Mouse (Mus musculus): ENCODE data around the gene Ube2k. TPM values are rescaled to one million over a fixed set of nuclear protein-coding genes. Genes with fewer than 3 reads are reported as not detected.
A peak's percentile ranks its signal among the peaks of the same experiment; 100 is the strongest.
"Not testable (repeated sequence)": the region's sequence is repeated elsewhere in the genome, so short reads cannot be mapped to it uniquely, and the experiment has no call there.

The Ube2k gene
- total and polyA plus RNA-seq, 3 experiments = 51.4 to 293 (median 56.7) TPM

DNA sequence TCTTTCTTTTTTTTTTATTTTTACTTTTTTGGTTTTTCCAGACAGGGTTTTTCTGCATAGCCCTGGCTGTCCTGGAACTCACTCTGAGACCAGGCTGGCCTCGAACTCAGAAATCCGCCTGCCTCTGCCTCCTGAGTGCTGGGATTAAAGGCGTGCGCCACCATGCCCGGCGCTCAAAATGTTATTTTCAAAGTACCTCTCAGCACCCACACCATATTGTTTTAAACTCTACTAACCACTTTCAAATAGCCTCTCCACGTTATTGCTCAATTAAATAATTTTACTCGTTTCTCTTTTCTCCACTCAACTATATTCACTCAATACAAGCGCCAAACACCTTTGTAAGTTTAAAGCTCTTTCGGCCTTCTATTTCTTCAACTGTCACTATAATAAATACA, 966 bp upstream of the Ube2k start:
- H3K27ac ChIP-seq (ENCODE audit: insufficient read depth, low read depth) = peak overlapping the region; percentile 96; the same call in 1 of the 2 replicates
- H3K36me3 ChIP-seq (replicated peaks in 1 of 2; ENCODE audit: control insufficient read depth in 1 of 2, insufficient read depth in 1 of 2, low read length in 1 of 2); H3K27me3 ChIP-seq (replicated peaks); in situ Hi-C loops (cut with MboI; ENCODE audit: low pct_ligation_motif_present, low pct_unique_long_range_greater_than_20kb, low sequenced_read_pairs); DNase-seq (ENCODE audit: extremely low read depth); dilution Hi-C loops (cut with MboI; ENCODE audit: extremely low pct_ligation_motif_present, extremely low pct_unique_long_range_greater_than_20kb, low sequenced_read_pairs); H3K9me3 ChIP-seq (replicated peaks; ENCODE audit: low read length): not testable (repeated sequence)
- H3K4me3 ChIP-seq (replicated peaks in 1 of 3; ENCODE audit: low read depth in 2 of 3, low read length in 2 of 3, poor library complexity in 1 of 3) = peak overlapping the region; percentile 87 to 95 (median 95)
- H3K79me2 ChIP-seq (replicated peaks; ENCODE audit: control insufficient read depth, extremely low read depth, insufficient read depth, poor library complexity, severe bottlenecking) = peaks cover 31% of the 10 kb centered on the region
- peak overlapping the region; percentile 86 for H3K4me2 ChIP-seq (ENCODE audit: insufficient read depth, low read depth, poor library complexity, severe bottlenecking)
- peak overlapping the region; percentile 69 for H3K9ac ChIP-seq (ENCODE audit: insufficient read depth, low read depth)
- H3K4me1 ChIP-seq (ENCODE audit: control insufficient read depth in 1 of 2, insufficient read depth in 2 of 2) = peaks cover 2 to 29% of the 10 kb centered on the region in 2 experiments; a peak in 3 of 4 replicates
- peak; percentile 89 for TF ChIP-seq TBP (conservative IDR thresholded peaks at IDR 0.05; ENCODE audit: low read depth, low read length)

DNA sequence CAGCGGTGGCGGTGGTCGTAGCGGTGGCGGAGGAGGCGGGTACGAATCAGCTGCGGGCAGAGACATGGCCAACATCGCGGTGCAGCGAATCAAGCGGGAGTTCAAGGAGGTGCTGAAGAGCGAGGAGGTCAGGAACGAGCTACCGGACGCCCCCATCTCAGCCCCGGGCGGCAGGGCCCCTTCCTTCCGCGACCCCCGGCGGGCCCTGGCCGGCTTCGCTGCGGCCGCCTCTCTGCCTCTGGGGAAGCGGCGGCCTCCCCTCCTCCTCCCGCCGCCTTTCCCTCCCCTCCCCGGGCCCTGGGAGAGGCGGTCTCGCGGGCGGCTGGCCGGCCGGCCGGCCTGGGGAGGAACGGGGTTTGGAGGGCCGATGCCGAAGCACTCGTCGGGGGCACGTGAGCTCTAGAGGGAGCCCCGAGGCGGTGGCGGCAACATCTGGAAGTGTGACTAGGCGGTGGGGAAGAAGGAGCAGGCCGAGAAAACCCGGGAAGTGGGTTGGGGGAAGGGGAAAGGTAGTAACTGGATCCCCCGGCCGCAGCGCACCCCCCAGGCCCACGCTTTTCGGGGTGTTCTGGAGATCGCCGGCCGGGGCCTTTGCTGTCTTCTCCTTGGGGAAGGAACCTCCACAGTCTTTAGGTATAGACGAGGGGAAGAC, 513 bp downstream of the Ube2k start:
- H3K36me3 ChIP-seq (replicated peaks in 1 of 2; ENCODE audit: control insufficient read depth in 1 of 2, insufficient read depth in 1 of 2, low read length in 1 of 2) = peaks cover 3 to 5% of the 10 kb centered on the region in 2 experiments
- H3K4me3 ChIP-seq (replicated peaks in 1 of 3; ENCODE audit: low read depth in 2 of 3, low read length in 2 of 3, poor library complexity in 1 of 3) = peak overlapping the region; percentile 87 to 95 (median 95)
- H3K79me2 ChIP-seq (replicated peaks; ENCODE audit: control insufficient read depth, extremely low read depth, insufficient read depth, poor library complexity, severe bottlenecking) = peaks cover 45% of the 10 kb centered on the region
- TF ChIP-seq POLR2A (IDR thresholded peaks at IDR 0.05; ENCODE audit: low read depth, low read length) = no peak
- peak; percentile 25; the same call in 1 of the 2 replicates for TF ChIP-seq TCF12 (IDR thresholded peaks at IDR 0.05; ENCODE audit: low read depth, low read length)
- TF ChIP-seq ZC3H11A (IDR thresholded peaks at IDR 0.05; ENCODE audit: low read depth, low read length) = no peak
- peak; percentile 58 for TF ChIP-seq HCFC1 (IDR thresholded peaks at IDR 0.05; ENCODE audit: low read depth, low read length)
- no peak for TF ChIP-seq MAZ (IDR thresholded peaks at IDR 0.05; ENCODE audit: low read depth, low read length)
- TF ChIP-seq KAT2A (IDR thresholded peaks at IDR 0.05; ENCODE audit: insufficient replicate concordance, low read length) = 0 out of 2 replicates have a peak, but pooled peaks have one; percentile 9
- TF ChIP-seq MXI1 (IDR thresholded peaks at IDR 0.05; ENCODE audit: low read depth, low read length) = peak; percentile 84
- TF ChIP-seq ZNF384 (IDR thresholded peaks at IDR 0.05; ENCODE audit: low read depth, low read length) = no peak
- TF ChIP-seq BHLHE40 (IDR thresholded peaks at IDR 0.05; ENCODE audit: low read depth, low read length) = peak; percentile 88
- TF ChIP-seq SIN3A (IDR thresholded peaks at IDR 0.05; ENCODE audit: low read length) = peak; percentile 77; the same call in 1 of the 2 replicates
- no peak for TF ChIP-seq PAX5 (IDR thresholded peaks at IDR 0.05; ENCODE audit: low read length)
- no peak for TF ChIP-seq ETS1 (conservative IDR thresholded peaks at IDR 0.05; ENCODE audit: low read depth, low read length)
- no peak; the same call in 1 of the 2 replicates for TF ChIP-seq ZMIZ1 (IDR thresholded peaks at IDR 0.05; ENCODE audit: low read depth, low read length)
- peak; percentile 95; the same call in 1 of the 2 replicates for TF ChIP-seq UBTF (IDR thresholded peaks at IDR 0.05; ENCODE audit: low read depth, low read length)
- TF ChIP-seq GABPA (IDR thresholded peaks at IDR 0.05; ENCODE audit: insufficient replicate concordance, low read depth, low read length) = no peak
- no peak for TF ChIP-seq NRF1 (IDR thresholded peaks at IDR 0.05; ENCODE audit: low read depth, low read length)
- no peak for TF ChIP-seq JUND (conservative IDR thresholded peaks at IDR 0.05; ENCODE audit: low read depth, low read length)
- no peak for TF ChIP-seq RAD21 (IDR thresholded peaks at IDR 0.05; ENCODE audit: low read depth, low read length)
- TF ChIP-seq JUN (IDR thresholded peaks at IDR 0.05; ENCODE audit: insufficient read depth, low read depth, low read length) = no peak
- 0 out of 2 replicates have a peak, but pooled peaks have one; percentile 7 for TF ChIP-seq NELFE (IDR thresholded peaks at IDR 0.05; ENCODE audit: low read depth, low read length)
- peak; percentile 79; the same call in 1 of the 2 replicates for TF ChIP-seq MAX (IDR thresholded peaks at IDR 0.05; ENCODE audit: low read length)
- no peak; the same call in 1 of the 2 replicates for TF ChIP-seq POLR2AphosphoS2 (IDR thresholded peaks at IDR 0.05; ENCODE audit: low read depth, low read length)
- TF ChIP-seq CTCF (conservative IDR thresholded peaks at IDR 0.05 in 1 of 2, IDR thresholded peaks at IDR 0.05 in 1 of 2; ENCODE audit: low read depth in 2 of 2, low read length in 2 of 2) = no peak
- TF ChIP-seq MYC (IDR thresholded peaks at IDR 0.05; ENCODE audit: low read depth, low read length) = no peak
- TF ChIP-seq E2F4 (IDR thresholded peaks at IDR 0.05; ENCODE audit: insufficient replicate concordance, low read depth, low read length) = no peak
- peak; percentile 51; the same call in 1 of the 2 replicates for TF ChIP-seq CHD2 (IDR thresholded peaks at IDR 0.05; ENCODE audit: low read length)
- in situ Hi-C loops (cut with MboI; ENCODE audit: low pct_ligation_motif_present, low pct_unique_long_range_greater_than_20kb, low sequenced_read_pairs) (no loop called here), dilution Hi-C loops (cut with MboI; ENCODE audit: extremely low pct_ligation_motif_present, extremely low pct_unique_long_range_greater_than_20kb, low sequenced_read_pairs) (no loop called here)
- no peaks in the 10 kb centered on the region for H3K27me3 ChIP-seq (replicated peaks)
- H3K4me1 ChIP-seq (ENCODE audit: control insufficient read depth in 1 of 2, insufficient read depth in 2 of 2) = peaks cover 2 to 32% of the 10 kb centered on the region in 2 experiments; a peak in 3 of 4 replicates
- peaks cover 2% of the 10 kb centered on the region for H3K9me3 ChIP-seq (replicated peaks; ENCODE audit: low read length)
- peak overlapping the region; percentile 77 for H3K9ac ChIP-seq (ENCODE audit: insufficient read depth, low read depth)
- no peak for DNase-seq (ENCODE audit: extremely low read depth)
- peak overlapping the region; percentile 89 for H3K4me2 ChIP-seq (ENCODE audit: insufficient read depth, low read depth, poor library complexity, severe bottlenecking)
- peak overlapping the region; percentile 96 for H3K27ac ChIP-seq (ENCODE audit: insufficient read depth, low read depth)
